Mouse (Mus musculus): ENCODE measurements at regions not wholly inside any gene's neighbourhood (a gene's known extent, or its start where the extent isn't known, plus 50 kb on each side); places are given as distances from the start of the nearest gene placed in this dataset.

GRCm38 (mm10) chr9:61573634-61574359 lies 201.6 kb downstream of the Tle3 start:
- ATAC-seq (replicated peaks; ENCODE audit: extremely low read depth, insufficient read depth, low FRiP score) = no peak
- H3K4me2 ChIP-seq (ENCODE audit: low read depth, low read length) = no peak overlapping the region
- no peak overlapping the region for H3K27ac ChIP-seq (ENCODE audit: low read length)
- peaks cover 4% of the 10 kb centered on the region; the same call in 1 of the 2 replicates for H3K9me3 ChIP-seq (replicated peaks; ENCODE audit: control insufficient read depth, low read length)
- peaks cover 16% of the 10 kb centered on the region for H3K27me3 ChIP-seq (ENCODE audit: control insufficient read depth, insufficient read depth, low read length)
- no peak overlapping the region for H3K9ac ChIP-seq (ENCODE audit: low read length)
- H3K36me3 ChIP-seq (ENCODE audit: control insufficient read depth, insufficient read depth) = no peaks in the 10 kb centered on the region
- WGBS = 30% methylated on average over 21 of the region's 21 CpGs
- H3K4me3 ChIP-seq (ENCODE audit: low read length) = no peak overlapping the region
- H3K4me1 ChIP-seq (ENCODE audit: control insufficient read depth, insufficient read depth, low read length) = no peaks in the 10 kb centered on the region

- Histone ChIP-seq H3K9me3 (replicated peaks; ENCODE audit: control insufficient read depth, low read length) (no peaks in the 10 kb centered on the region), H3K27ac (ENCODE audit: low read length) (no peak overlapping the region), H3K9ac (ENCODE audit: low read length) (no peak overlapping the region), H3K4me2 (ENCODE audit: low read depth, low read length) (no peak overlapping the region), H3K4me3 (ENCODE audit: low read length) (no peak overlapping the region), H3K4me1 (ENCODE audit: control insufficient read depth, insufficient read depth, low read length) (no peaks in the 10 kb centered on the region), H3K27me3 (ENCODE audit: control insufficient read depth, insufficient read depth, low read length) (peaks cover 4% of the 10 kb centered on the region), H3K36me3 (ENCODE audit: control insufficient read depth, insufficient read depth) (no peaks in the 10 kb centered on the region)
- 59% methylated on average over 8 of the region's 8 CpGs for WGBS
- ATAC-seq (replicated peaks; ENCODE audit: extremely low read depth, insufficient read depth, low FRiP score) = no peak
Measured at GRCm38 (mm10) chr9:61563017-61563416, 190.9 kb downstream of the Tle3 start.

GRCm38 (mm10) chr9:61561551-61561950 lies 189.4 kb downstream of the Tle3 start:
- H3K27me3 ChIP-seq (ENCODE audit: control insufficient read depth, insufficient read depth, low read length) = peaks cover 6% of the 10 kb centered on the region
- H3K9ac ChIP-seq (ENCODE audit: low read length) = no peak overlapping the region
- H3K4me3 ChIP-seq (ENCODE audit: low read length) = no peak overlapping the region
- H3K9me3 ChIP-seq (replicated peaks; ENCODE audit: control insufficient read depth, low read length) = no peaks in the 10 kb centered on the region
- no peak for ATAC-seq (replicated peaks; ENCODE audit: extremely low read depth, insufficient read depth, low FRiP score)
- WGBS = 40% methylated on average over 8 of the region's 8 CpGs
- H3K27ac ChIP-seq (ENCODE audit: low read length) = no peak overlapping the region
- H3K4me2 ChIP-seq (ENCODE audit: low read depth, low read length) = no peak overlapping the region
- no peaks in the 10 kb centered on the region for H3K36me3 ChIP-seq (ENCODE audit: control insufficient read depth, insufficient read depth)
- H3K4me1 ChIP-seq (ENCODE audit: control insufficient read depth, insufficient read depth, low read length) = no peaks in the 10 kb centered on the region

GRCm38 (mm10) chr9:61558621-61559020 lies 186.5 kb downstream of the Tle3 start:
- WGBS = 71% methylated on average over 10 of the region's 10 CpGs
- Histone ChIP-seq H3K27ac (ENCODE audit: low read length) (no peak overlapping the region), H3K9ac (ENCODE audit: low read length) (no peak overlapping the region), H3K36me3 (ENCODE audit: control insufficient read depth, insufficient read depth) (no peaks in the 10 kb centered on the region), H3K27me3 (ENCODE audit: control insufficient read depth, insufficient read depth, low read length) (peaks cover 6% of the 10 kb centered on the region), H3K9me3 (replicated peaks; ENCODE audit: control insufficient read depth, low read length) (no peaks in the 10 kb centered on the region), H3K4me1 (ENCODE audit: control insufficient read depth, insufficient read depth, low read length) (no peaks in the 10 kb centered on the region), H3K4me3 (ENCODE audit: low read length) (no peak overlapping the region), H3K4me2 (ENCODE audit: low read depth, low read length) (no peak overlapping the region)
- no peak for ATAC-seq (replicated peaks; ENCODE audit: extremely low read depth, insufficient read depth, low FRiP score)

GRCm38 (mm10) chr9:61557025-61557424 lies 184.9 kb downstream of the Tle3 start:
- H3K27ac ChIP-seq (ENCODE audit: low read length) = no peak overlapping the region
- no peak overlapping the region for H3K9ac ChIP-seq (ENCODE audit: low read length)
- no peaks in the 10 kb centered on the region for H3K4me1 ChIP-seq (ENCODE audit: control insufficient read depth, insufficient read depth, low read length)
- H3K27me3 ChIP-seq (ENCODE audit: control insufficient read depth, insufficient read depth, low read length) = peaks cover 6% of the 10 kb centered on the region
- 84% methylated on average over 7 of the region's 7 CpGs for WGBS
- no peak for ATAC-seq (replicated peaks; ENCODE audit: extremely low read depth, insufficient read depth, low FRiP score)
- H3K4me3 ChIP-seq (ENCODE audit: low read length) = no peak overlapping the region
- no peak overlapping the region for H3K4me2 ChIP-seq (ENCODE audit: low read depth, low read length)
- H3K36me3 ChIP-seq (ENCODE audit: control insufficient read depth, insufficient read depth) = no peaks in the 10 kb centered on the region
- no peaks in the 10 kb centered on the region for H3K9me3 ChIP-seq (replicated peaks; ENCODE audit: control insufficient read depth, low read length)

GRCm38 (mm10) chr9:61555173-61555572 lies 183.0 kb downstream of the Tle3 start:
- peaks cover 2% of the 10 kb centered on the region; the same call in 1 of the 2 replicates for H3K27me3 ChIP-seq (ENCODE audit: control insufficient read depth, insufficient read depth, low read length)
- no peaks in the 10 kb centered on the region for H3K9me3 ChIP-seq (replicated peaks; ENCODE audit: control insufficient read depth, low read length)
- 82% methylated on average over 8 of the region's 8 CpGs for WGBS
- no peak for ATAC-seq (replicated peaks; ENCODE audit: extremely low read depth, insufficient read depth, low FRiP score)
- H3K4me3 ChIP-seq (ENCODE audit: low read length) = no peak overlapping the region
- H3K4me2 ChIP-seq (ENCODE audit: low read depth, low read length) = no peak overlapping the region
- no peak overlapping the region for H3K9ac ChIP-seq (ENCODE audit: low read length)
- H3K36me3 ChIP-seq (ENCODE audit: control insufficient read depth, insufficient read depth) = no peaks in the 10 kb centered on the region
- no peaks in the 10 kb centered on the region for H3K4me1 ChIP-seq (ENCODE audit: control insufficient read depth, insufficient read depth, low read length)
- no peak overlapping the region for H3K27ac ChIP-seq (ENCODE audit: low read length)

GRCm38 (mm10) chr9:61554611-61555010 lies 182.4 kb downstream of the Tle3 start:
- Histone ChIP-seq H3K9ac (ENCODE audit: low read length) (no peak overlapping the region), H3K36me3 (ENCODE audit: control insufficient read depth, insufficient read depth) (no peaks in the 10 kb centered on the region), H3K27me3 (ENCODE audit: control insufficient read depth, insufficient read depth, low read length) (peaks cover 2% of the 10 kb centered on the region; the same call in 1 of the 2 replicates), H3K4me1 (ENCODE audit: control insufficient read depth, insufficient read depth, low read length) (no peaks in the 10 kb centered on the region), H3K9me3 (replicated peaks; ENCODE audit: control insufficient read depth, low read length) (no peaks in the 10 kb centered on the region), H3K4me3 (ENCODE audit: low read length) (no peak overlapping the region), H3K4me2 (ENCODE audit: low read depth, low read length) (no peak overlapping the region), H3K27ac (ENCODE audit: low read length) (no peak overlapping the region)
- no peak for ATAC-seq (replicated peaks; ENCODE audit: extremely low read depth, insufficient read depth, low FRiP score)
- WGBS = 61% methylated on average over 7 of the region's 7 CpGs

GRCm38 (mm10) chr9:61553626-61554025 lies 181.5 kb downstream of the Tle3 start:
- Histone ChIP-seq H3K27me3 (ENCODE audit: control insufficient read depth, insufficient read depth, low read length) (0 out of 2 replicates have a peak, but pooled peaks cover 2% of the 10 kb centered on the region), H3K4me2 (ENCODE audit: low read depth, low read length) (no peak overlapping the region), H3K36me3 (ENCODE audit: control insufficient read depth, insufficient read depth) (no peaks in the 10 kb centered on the region), H3K9me3 (replicated peaks; ENCODE audit: control insufficient read depth, low read length) (no peaks in the 10 kb centered on the region), H3K9ac (ENCODE audit: low read length) (no peak overlapping the region), H3K4me1 (ENCODE audit: control insufficient read depth, insufficient read depth, low read length) (no peaks in the 10 kb centered on the region), H3K4me3 (ENCODE audit: low read length) (no peak overlapping the region), H3K27ac (ENCODE audit: low read length) (no peak overlapping the region)
- ATAC-seq (replicated peaks; ENCODE audit: extremely low read depth, insufficient read depth, low FRiP score) = no peak
- 69% methylated on average over 5 of the region's 5 CpGs for WGBS

- Histone ChIP-seq H3K4me3 (ENCODE audit: low read length) (no peak overlapping the region), H3K27ac (ENCODE audit: low read length) (no peak overlapping the region), H3K36me3 (ENCODE audit: control insufficient read depth, insufficient read depth) (no peaks in the 10 kb centered on the region), H3K9me3 (replicated peaks; ENCODE audit: control insufficient read depth, low read length) (peaks cover 8% of the 10 kb centered on the region; the same call in 1 of the 2 replicates), H3K9ac (ENCODE audit: low read length) (no peak overlapping the region), H3K27me3 (ENCODE audit: control insufficient read depth, insufficient read depth, low read length) (no peaks in the 10 kb centered on the region), H3K4me2 (ENCODE audit: low read depth, low read length) (no peak overlapping the region), H3K4me1 (ENCODE audit: control insufficient read depth, insufficient read depth, low read length) (no peaks in the 10 kb centered on the region)
- ATAC-seq (replicated peaks; ENCODE audit: extremely low read depth, insufficient read depth, low FRiP score) = no peak
- 42% methylated on average over 9 of the region's 9 CpGs for WGBS
Measured at GRCm38 (mm10) chr9:61551361-61551760, 179.2 kb downstream of the Tle3 start.
